Mouse (Mus musculus) heart, postnatal 25 days (tissue): ENCODE data around the gene Reps1. TPM values are rescaled to one million over a fixed set of nuclear protein-coding genes. Genes with fewer than 3 reads are reported as not detected.

Source experiments
- DNase-seq: peaks from one replicate; pipeline ENCODE4 v3.0.0; 2022; ENCODE audit warnings: low spot score
- intact Hi-C: fragments of 180-260 bp; cut with DNase I; formaldehyde crosslinking; loops from one replicate; pipeline ENCODE4 v1.15.1; 2025
- total RNA-seq, 2 experiments: library from RNA; stranded (reverse); gene quantifications; 2 replicates each; pipeline ENCODE4 v1.2.3; 2021

Reps1 gene
- total RNA-seq, 2 experiments from 2014 or later = 27.3 to 30.1 TPM

DNA sequence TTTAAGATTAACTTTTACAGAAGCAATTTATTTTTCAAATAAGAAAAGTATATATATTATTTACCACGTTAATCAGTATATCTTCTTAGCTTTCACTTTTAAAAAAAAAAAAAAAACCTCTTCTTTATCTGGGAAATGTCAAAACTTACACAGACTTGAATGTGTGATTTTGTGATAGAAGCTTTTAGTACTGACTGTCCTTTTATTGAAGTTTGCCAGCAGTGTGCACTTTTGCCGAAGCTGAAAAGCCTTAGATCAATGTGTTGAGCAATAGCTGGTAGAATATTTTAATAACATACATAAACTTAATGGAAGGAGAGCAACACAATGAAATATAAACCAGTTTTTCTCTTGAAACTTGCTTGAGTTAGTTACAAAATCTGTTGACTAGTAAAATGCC is 5.1 kb downstream of the Reps1 start:
- intact Hi-C loops = no loop called here
- DNase-seq = no peak

DNA sequence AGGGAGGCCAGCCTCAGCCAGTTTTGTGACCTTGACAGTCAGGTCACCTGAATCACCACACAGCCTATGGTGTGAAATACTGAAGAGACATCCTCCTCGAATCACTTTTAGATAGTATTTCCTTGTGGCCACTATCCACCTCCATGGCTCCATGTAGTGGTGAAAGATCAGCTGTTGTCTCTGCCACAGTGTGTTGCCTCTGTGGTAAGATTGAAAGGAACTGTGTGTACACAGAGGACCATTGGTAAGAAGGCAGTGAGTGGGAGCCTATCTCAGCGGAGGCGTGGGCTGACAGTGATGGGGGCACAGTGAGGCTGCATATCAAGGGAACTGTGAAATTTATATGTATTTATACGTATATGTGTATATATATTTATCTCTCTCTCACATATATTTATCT is 5.9 kb downstream of the Reps1 start:
- intact Hi-C loops = no loop called here
- DNase-seq = no peak

DNA sequence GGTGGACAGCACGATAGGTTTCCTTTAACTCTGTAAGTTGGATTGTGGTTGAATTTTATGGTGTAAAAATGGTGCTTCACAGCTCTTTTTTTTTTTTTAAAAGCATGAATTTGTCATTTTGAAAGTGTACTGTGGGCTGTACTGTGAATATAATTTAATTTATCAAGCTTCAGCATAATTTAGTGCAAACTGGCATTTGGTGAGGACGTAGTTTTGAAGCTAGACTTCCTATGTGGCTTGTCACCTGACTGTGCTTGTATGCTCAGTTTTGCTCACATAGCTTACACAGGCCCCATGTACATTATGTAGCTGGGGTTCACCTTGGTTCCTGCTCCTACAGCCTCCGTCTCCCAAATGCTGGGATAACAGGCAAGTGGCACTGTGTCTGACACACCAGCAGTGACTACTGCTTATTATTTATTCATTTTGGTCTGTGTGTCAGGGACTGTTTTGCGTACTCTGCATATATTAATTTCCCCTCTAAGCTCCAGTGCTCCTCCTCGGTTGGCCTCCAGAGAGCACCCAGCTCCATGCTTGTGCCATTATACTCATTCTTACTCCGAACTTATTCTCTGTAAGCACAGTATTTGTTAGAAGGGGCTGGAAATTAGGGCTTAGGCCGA is 9.1 kb downstream of the Reps1 start:
- intact Hi-C loops = no loop called here
- no peak for DNase-seq

DNA sequence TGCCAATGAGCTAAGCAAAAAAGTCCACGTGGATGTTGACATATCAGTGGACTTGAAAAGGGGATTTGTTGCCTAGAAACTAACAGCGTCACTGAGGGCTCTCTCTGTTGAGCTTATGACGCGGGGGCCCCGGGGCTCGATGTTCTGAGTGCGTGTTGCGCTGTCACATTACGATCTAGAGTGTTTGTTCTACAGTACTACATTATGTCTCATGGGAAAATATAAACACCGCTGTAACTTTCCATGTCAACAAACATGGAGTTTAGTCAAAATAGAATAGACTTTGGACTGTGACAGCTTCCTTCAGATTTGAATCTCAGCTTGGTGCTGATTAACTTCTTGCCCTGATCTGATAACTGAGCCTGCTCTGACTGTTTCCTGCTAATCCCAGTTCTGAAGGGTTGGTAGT is 10.4 kb downstream of the Reps1 start:
- no peak for DNase-seq
- intact Hi-C loops = no loop called here

DNA sequence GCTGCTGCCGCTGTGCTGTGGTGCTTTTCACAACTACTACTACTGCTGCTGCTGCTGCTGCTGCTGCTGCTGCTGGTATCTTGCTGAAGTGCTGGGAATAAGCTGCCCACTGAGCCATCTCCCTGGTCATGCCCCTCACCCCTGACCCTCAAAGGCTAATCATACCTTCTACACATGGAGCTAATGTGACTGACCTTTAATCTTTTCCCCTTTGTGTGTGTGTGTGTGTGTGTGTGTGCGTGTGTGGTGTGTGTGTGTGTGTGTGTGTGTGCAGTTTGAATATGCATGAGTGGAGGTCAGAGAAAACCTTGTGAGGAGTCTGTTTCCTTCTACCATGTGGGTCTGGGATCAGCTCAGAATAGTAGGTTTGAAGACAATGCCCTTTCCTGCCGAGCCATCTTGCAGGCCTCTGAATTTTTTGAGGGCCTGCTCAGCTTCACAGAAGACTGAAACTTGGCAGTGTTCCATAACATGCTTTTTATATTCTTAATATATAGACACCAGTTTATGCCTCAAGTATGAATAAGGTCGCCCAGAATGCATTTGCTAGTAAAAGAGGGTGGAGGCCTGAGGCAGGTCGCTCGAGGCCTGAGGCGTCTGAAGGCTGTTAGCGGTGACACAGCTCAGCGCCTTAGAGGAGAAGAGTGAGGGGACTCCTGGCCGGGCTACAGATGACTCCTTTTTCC is 12.2 kb downstream of the Reps1 start:
- intact Hi-C loops = no loop called here
- no peak for DNase-seq

DNA sequence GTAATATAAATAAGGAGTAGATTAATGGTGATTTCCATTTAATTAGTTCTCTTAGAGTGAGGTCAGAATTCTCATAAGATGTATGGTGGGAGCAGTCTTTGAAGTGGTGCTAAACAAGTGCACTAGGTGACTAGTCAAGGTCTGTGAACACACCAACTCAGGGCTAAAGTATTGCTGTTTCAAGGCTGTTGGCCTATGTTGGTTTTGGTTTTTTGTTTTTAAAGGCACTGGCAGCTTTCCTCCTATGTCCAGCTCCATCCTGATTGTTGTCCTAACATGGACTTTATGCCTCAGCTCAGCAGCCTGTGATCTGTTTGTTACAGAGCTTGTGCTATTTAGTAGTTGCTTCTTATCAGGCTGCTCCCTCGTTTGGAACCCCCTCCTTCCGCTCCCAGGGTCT is 13.2 kb downstream of the Reps1 start:
- no peak for DNase-seq
- intact Hi-C loops = no loop called here

DNA sequence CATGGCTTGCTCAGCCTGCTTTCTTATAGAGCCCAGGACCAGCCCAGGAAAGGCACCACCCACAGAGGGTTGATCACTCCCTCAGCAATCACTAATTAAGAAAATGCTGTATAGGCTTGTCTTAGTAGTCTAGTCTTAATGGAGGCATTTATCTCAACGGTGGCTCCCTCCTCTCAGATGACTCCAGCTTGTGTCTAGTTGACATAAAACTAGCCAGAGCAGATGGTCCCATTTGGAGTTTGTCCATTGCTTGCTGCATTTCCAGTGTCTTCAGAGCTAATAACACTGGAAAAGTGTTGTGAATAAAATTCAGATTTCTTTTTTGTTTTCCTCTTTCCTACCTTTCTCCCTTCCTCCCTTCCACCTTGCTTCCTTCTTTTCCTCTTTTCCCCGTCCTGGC is 13.9 kb downstream of the Reps1 start:
- DNase-seq = no peak
- intact Hi-C loops = no loop called here

DNA sequence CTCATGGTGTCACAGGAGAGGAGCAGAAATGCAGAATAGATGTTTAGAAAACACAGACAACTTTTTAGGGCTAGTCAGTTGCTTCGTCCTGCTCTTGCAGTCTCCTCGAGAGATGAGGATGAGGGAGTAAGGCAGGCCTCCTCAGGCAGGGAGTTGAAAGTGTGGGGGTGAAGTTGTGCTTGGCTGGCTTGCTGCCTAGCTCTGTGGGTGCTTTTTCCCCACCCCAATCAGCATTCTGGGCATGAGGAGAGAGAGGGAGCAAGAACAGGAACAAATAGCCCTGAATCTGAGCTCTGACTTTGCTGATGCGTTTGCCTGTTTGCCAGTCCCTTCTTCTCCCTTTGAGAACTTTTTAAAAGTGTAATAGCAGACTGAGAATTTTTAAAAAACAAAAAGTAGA is 14.5 kb downstream of the Reps1 start:
- intact Hi-C loops = no loop called here
- peak; percentile 16 for DNase-seq

DNA sequence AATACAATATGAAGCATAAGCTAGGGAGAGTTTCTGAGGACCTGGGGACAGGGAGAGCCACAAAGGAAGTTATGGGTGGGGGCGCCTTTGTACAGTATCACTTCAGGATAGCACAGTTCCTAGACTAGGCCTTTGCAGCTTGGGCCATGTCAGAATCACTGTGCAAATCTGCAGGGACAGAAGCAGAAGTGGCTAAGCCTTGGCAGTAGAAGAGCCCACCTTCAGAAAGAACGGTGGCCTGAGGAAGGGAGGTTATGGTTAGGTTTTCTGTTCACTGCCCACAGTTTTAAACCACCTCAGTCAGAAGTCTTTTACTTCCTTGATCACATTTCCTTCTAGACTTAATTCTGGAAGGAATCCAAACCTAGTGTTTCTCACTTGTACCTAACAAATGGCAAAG is 15.0 kb downstream of the Reps1 start:
- intact Hi-C loops = no loop called here
- no peak for DNase-seq

DNA sequence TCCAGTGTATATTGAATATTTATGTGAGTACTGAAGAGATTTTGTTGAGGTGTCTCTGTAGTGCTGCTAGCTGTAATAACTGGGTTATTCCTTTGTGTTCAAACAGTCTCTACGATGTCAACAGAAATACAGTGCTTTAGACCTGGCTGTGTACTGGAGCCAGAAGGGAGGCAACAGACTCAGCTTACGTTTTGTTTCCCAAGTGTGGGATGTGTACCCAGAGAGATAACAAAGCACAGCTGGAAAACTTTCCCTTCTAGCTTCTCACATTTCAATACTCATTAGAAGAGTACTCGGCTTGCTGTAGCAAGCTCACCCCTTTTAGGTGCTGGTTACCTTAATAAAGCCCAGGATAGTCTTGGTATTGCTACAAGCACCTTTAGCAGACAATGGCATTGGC is 17.2 kb downstream of the Reps1 start:
- no peak for DNase-seq
- intact Hi-C loops = no loop called here

DNA sequence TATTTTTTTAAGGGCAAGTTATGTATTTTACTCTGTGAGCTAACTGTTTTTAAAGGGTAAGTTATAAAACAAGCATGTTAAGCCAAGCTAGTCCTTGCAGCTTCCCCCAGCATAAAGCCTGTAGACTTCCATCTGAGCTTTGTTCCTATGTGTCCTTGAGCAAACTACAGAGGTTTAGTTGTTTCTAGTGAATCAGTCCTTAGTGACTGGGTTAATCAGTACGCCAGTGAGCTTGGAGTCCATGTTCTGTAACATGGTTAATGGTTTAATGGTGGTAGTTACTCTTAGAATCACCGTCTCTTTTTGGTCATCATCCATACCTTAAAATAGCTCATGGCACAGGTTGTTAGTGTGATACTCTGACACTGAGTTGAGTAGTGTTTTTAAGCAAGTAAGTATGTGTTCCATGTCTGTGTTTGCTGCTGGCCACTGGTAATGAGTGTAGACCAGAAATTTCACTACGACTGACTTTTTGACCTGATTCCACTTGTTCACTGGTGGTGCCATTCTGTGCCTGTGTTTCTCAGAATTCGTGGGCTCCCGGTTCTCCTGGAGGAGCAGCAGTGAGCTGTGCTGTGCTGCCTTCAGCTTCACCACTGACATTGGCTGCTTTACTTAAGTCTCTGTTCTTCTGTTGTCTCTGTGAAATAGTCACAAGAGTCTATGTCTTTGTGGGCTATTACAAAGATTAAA is 18.9 kb downstream of the Reps1 start:
- DNase-seq = no peak
- intact Hi-C loops = no loop called here

DNA sequence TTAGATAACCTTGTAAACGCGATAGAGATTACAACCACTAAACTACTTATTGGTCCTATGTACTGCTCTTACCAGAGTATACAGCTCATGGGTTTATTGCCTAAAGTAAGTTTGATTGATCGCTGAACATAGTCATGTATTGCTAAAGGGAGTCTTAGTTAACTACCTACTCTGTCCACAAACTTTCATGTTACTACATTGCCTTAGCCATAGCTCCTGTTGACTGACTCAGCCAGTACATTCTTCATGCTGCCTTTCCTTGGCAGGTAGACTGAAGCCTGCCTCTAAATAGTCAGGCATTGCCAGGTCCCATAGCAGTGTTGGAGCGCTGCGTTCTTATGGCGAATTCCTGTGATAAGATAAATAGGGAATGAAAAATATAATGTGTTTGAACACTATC is 20.2 kb downstream of the Reps1 start:
- intact Hi-C loops = no loop called here
- DNase-seq = no peak

DNA sequence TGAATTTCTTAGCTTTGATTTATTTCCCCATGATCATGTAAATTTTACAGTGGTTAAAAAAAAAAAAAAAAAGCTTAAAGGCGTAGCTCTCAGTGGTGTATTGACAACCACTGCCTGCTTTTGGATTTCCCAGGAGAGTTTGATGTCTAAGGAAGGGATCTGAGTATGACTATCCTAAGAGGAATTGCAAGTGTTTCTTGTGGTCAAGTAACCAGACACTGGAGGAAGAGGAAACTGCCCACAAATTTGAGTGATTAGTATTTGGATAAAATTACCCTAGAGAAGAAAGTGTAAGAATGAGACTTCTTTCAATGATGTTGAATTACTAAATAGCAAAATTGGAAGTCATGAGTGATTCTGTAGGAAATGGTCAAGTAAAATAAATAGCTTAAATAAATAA is 25.9 kb downstream of the Reps1 start:
- intact Hi-C loops = no loop called here
- no peak for DNase-seq

DNA sequence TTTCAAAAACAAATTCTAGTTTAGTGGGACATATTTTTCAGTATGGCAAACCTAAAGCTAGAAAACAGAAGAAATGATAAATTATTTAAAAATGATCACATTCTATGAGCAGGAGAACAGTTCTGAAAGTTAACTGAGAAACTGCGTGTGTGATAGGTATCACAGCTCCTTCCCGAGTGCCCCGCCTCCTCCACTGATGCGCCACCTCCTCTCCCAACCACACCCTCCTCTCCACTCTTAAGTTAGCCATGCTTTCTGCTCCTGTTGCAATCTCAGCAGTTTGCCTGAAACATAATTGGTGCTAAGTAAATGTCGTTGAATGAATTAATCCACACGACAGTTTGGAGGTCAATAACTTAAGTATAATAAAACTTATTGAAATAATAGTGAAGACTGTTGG is 27.1 kb downstream of the Reps1 start:
- no peak for DNase-seq
- intact Hi-C loops = no loop called here

DNA sequence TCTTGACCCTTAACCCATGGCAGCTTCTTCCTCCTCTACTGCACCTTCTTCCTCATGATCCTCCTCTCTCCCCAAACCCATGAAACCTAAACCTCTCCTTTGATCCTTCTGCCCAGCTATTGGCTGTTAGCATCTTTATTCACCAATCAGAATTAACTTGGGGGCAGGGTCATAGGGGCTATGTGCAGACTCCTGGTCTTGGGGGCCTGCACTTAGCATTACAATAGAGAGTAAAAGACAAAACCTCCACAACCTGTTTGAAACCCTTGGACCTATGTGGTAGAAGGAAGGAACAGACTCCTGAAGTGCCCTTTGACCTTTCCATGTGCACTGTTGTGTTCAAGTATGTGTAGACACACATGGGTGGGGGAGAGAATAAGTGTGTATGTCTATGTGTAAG is 35.0 kb downstream of the Reps1 start:
- intact Hi-C loops = no loop called here
- no peak for DNase-seq

DNA sequence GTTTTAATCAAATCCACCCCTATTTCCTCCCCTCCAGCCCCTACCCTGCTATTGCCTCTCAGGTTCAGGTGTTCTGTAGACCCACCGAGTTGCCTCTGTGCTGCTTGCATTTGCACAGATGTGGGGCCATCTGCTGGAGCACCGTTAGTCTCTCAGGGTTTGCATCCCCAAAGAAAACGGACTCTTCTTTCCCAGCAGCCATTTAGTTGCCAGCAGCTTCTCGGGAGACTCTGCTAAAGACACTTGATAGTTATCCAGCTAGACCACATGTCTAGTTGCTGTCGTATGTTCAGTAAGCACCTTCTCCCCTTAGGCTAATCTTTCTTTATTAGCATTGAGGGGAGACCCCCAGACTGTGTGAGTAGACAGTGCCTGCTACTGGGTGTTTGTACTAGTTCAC is 46.5 kb downstream of the Reps1 start:
- intact Hi-C loops = no loop called here
- no peak for DNase-seq

DNA sequence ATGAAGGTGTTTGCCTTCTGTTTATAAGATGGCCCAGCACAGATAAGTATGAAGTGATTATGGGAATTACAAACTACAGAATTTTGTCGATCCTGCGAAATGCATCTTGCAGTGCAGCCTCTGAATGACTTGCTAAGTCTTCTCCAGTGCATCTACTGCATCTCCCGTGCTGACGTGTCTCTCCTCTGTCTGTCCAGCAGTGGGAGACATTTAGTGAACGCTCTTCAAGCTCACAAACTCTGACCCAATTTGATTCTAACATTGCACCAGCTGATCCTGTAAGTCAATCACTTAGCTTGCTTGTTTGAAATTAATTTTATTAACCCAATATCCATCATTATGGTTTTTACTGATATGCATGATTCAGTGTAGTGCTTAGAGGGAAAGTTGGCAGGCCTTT is 51.8 kb downstream of the Reps1 start:
- intact Hi-C loops = loop anchor here (5.0 kb wide), 1 partner anchor 50 kb away; the partner anchor contains the start of gene Reps1
- DNase-seq = no peak

DNA sequence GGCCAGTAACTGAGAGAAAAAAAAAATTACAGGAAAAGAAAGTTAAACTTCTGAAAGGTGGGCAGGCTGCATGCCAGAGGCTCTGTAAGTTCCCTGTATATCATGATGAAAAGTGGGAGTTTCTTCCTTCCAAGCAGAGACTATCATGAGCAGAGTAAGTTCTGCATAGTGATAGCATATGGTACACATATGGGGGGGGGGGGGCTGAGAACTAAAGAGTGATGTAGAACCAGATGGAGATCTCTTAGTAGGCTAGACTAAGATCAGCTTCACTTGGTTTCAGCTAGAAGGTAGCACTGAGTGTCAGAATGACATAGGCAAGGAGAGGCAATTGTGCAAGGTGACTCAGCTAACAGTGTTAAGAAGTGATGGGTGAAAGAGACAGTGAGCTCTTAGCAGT is 55.3 kb downstream of the Reps1 start:
- intact Hi-C loops = no loop called here
- no peak for DNase-seq

DNA sequence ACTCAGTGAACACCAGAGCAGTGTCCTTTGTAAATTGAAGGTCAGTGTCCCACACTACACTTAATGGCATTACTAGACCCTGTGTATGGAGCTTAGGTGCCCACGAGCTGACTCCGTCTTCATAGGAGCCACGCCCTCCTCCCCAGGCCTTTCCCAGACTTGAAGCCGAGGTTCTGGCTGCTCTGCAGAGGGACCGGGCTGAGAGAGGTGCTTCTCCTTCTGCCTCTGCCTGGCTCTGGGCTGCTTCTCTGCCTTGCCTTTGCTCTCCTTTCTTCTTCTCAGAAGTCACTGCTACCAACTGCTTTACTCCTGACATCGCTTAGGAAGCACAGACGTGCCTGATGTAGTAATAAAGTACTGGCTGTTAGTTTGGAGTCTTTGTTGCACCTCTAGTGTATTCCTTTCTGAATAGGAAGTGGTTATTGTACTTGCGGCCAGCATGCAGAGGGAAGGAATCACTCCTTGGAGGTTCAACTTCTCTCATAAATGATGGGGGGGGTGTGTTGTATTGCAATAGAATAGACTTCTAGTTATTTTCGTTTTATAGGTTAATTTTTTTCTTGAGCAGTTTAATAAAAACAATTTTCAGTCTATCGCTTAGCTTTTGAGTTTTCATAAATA is 57.9 kb downstream of the Reps1 start:
- intact Hi-C loops = no loop called here
- DNase-seq = no peak

DNA sequence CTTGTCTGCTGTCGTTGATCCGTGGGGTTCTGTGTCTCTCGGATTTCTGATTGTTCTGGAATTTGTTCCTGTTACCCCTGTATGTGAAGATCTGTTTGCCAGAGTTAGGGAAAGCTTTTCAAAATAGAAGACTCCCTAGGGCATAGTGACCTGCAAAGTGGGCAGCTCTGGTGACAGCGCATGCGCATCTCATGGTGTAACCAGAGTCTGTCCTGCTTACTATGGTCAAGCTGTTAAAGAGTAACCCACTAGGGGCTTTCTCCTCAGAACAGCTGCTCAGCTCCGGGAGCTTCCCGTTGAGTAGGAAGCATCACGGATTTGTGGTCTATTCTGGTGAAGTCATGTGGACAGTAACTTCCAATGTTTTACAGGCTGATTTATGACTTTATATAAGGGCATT is 62.7 kb downstream of the Reps1 start:
- no peak for DNase-seq
- intact Hi-C loops = loop anchor here (5.0 kb wide), 1 partner anchor 79 kb away; no protein-coding TSS in a partner anchor

DNA sequence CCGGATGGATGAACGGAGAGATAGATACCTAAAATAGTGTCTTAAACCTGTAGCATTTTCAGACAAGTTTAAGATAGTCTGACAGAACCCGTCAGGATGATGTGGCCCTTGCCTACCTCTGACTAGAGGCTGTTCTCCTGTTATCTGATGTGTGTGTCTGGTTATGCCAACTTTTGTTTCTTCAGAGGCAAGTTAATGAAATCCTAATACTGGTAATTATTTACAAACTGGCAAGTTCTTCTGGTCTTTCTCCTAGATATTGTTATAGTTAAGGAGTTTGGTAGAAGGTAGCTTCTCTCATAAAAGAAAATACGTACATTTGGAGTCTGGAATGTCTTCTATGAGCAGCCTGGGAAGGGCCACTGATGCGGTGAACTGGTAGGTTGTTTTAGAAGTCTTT is 74.6 kb downstream of the Reps1 start:
- DNase-seq = no peak
- intact Hi-C loops = no loop called here
